ENCODE assay signal across 8 mouse cellular contexts in genomic region chr11:102881314-102882198, GRCm38 (mm10). TPM values are rescaled to one million over a fixed set of nuclear protein-coding genes. Genes with fewer than 3 reads are reported as not detected.
DNase-seq lines count a peak whose midpoint lies in the region; ATAC-seq and TF ChIP-seq lines count a peak whose summit lies in the region.

No protein-coding gene starts in this region.

- H3K4me3 ChIP-seq in heart, embryonic 12.5 days = peak overlapping the region; percentile 89
- peak overlapping the region; percentile 65 to 93 (median 87) for H3K4me3 ChIP-seq in CH12.LX (replicated peaks in 1 of 3; ENCODE audit: low read depth in 2 of 3, low read length in 2 of 3, poor library complexity in 1 of 3)
- peak overlapping the region; percentile 88 for H3K4me3 ChIP-seq in erythroblast, embryonic 14.5 days (replicated peaks)
- H3K4me3 ChIP-seq in limb, embryonic 13.5 days = peak overlapping the region; percentile 82
- peak overlapping the region; percentile 68 for H3K4me3 ChIP-seq in olfactory bulb, adult 2 months (ENCODE audit: insufficient read depth, low read depth, low read length)

- no peak for DNase-seq in heart, adult 8-10 months (ENCODE audit: low spot score)
- DNase-seq in CH12.LX (ENCODE audit: extremely low read depth) = no peak
- DNase-seq in frontal cortex, postnatal 25 days (ENCODE audit: low spot score in 2 of 2) = no peak
- no peak for DNase-seq in ovary, adult 18-20 months (ENCODE audit: low spot score)

- no peak overlapping the region for H3K27ac ChIP-seq in heart, embryonic 12.5 days (ENCODE audit: poor library complexity, severe bottlenecking)
- H3K27ac ChIP-seq in CH12.LX (ENCODE audit: insufficient read depth, low read depth) = no peak overlapping the region
- peak overlapping the region; percentile 80; the same call in 1 of the 2 replicates for H3K27ac ChIP-seq in limb, embryonic 13.5 days
- H3K27ac ChIP-seq in olfactory bulb, adult 2 months (ENCODE audit: insufficient read depth, low read depth, low read length) = peak overlapping the region; percentile 96

- peak overlapping the region; percentile 87 for H3K9ac ChIP-seq in heart, embryonic 12.5 days
- peak overlapping the region; percentile 92 for H3K9ac ChIP-seq in CH12.LX (ENCODE audit: insufficient read depth, low read depth)
- H3K9ac ChIP-seq in limb, embryonic 13.5 days = peak overlapping the region; percentile 89

- peaks cover 20% of the 10 kb centered on the region for H3K27me3 ChIP-seq in heart, embryonic 12.5 days (replicated peaks)
- H3K27me3 ChIP-seq in CH12.LX (replicated peaks) = peaks cover 53% of the 10 kb centered on the region
- H3K27me3 ChIP-seq in erythroblast, embryonic 14.5 days (ENCODE audit: control insufficient read depth) = peaks cover 25% of the 10 kb centered on the region
- peaks cover 25% of the 10 kb centered on the region for H3K27me3 ChIP-seq in limb, embryonic 13.5 days

- TF ChIP-seq RAD21 in CH12.LX (IDR thresholded peaks at IDR 0.05; ENCODE audit: low read depth, low read length) = no peak

- no peaks in the 10 kb centered on the region for H3K9me3 ChIP-seq in heart, embryonic 12.5 days (replicated peaks)
- no peaks in the 10 kb centered on the region for H3K9me3 ChIP-seq in CH12.LX (replicated peaks; ENCODE audit: low read length)
- no peaks in the 10 kb centered on the region for H3K9me3 ChIP-seq in erythroblast, embryonic 14.5 days (ENCODE audit: control insufficient read depth, low read length)
- H3K9me3 ChIP-seq in limb, embryonic 13.5 days = no peaks in the 10 kb centered on the region

- H3K4me1 ChIP-seq in heart, embryonic 12.5 days (replicated peaks) = peaks cover 34% of the 10 kb centered on the region
- H3K4me1 ChIP-seq in CH12.LX (ENCODE audit: control insufficient read depth in 1 of 2, insufficient read depth in 2 of 2) = peaks cover 6 to 25% of the 10 kb centered on the region in 2 experiments
- peaks cover 63% of the 10 kb centered on the region for H3K4me1 ChIP-seq in erythroblast, embryonic 14.5 days (ENCODE audit: control insufficient read depth)
- H3K4me1 ChIP-seq in limb, embryonic 13.5 days = peaks cover 16% of the 10 kb centered on the region
- peaks cover 13% of the 10 kb centered on the region for H3K4me1 ChIP-seq in olfactory bulb, adult 2 months (ENCODE audit: control insufficient read depth, insufficient read depth, low read length)

- H3K79me2 ChIP-seq in CH12.LX (replicated peaks; ENCODE audit: control insufficient read depth, extremely low read depth, insufficient read depth, poor library complexity, severe bottlenecking) = peaks cover 30% of the 10 kb centered on the region

- no peak for TF ChIP-seq POLR2A in CH12.LX (IDR thresholded peaks at IDR 0.05; ENCODE audit: low read depth, low read length)
- TF ChIP-seq POLR2A in olfactory bulb, adult 2 months (IDR thresholded peaks at IDR 0.05; ENCODE audit: insufficient read depth, low read depth, low read length) = no peak

- H3K4me2 ChIP-seq in heart, embryonic 12.5 days = peak overlapping the region; percentile 87
- H3K4me2 ChIP-seq in CH12.LX (ENCODE audit: insufficient read depth, low read depth, poor library complexity, severe bottlenecking) = peak overlapping the region; percentile 97
- H3K4me2 ChIP-seq in limb, embryonic 13.5 days (replicated peaks) = peak overlapping the region; percentile 78

- peak; percentile 43; the same call in 1 of the 2 replicates for ATAC-seq in heart, embryonic 12.5 days (ENCODE audit: insufficient number of reproducible peaks, low FRiP score)
- ATAC-seq in limb, embryonic 13.5 days (ENCODE audit: low FRiP score, low read depth) = peak; percentile 32

- TF ChIP-seq CTCF in CH12.LX (conservative IDR thresholded peaks at IDR 0.05 in 1 of 2, IDR thresholded peaks at IDR 0.05 in 1 of 2; ENCODE audit: low read depth in 2 of 2, low read length in 2 of 2) = no peak
- TF ChIP-seq CTCF in olfactory bulb, adult 2 months (IDR thresholded peaks at IDR 0.05; ENCODE audit: insufficient read depth, low read depth, low read length) = no peak

- WGBS in heart, embryonic 12.5 days = 9% methylated on average over 13 of the region's 13 CpGs
- 15% methylated on average over 13 of the region's 13 CpGs for WGBS in limb, embryonic 13.5 days
- WGBS in olfactory bulb, adult 2 months = 8% methylated on average over 13 of the region's 13 CpGs

- in situ Hi-C loops in CH12.LX (cut with MboI; ENCODE audit: low pct_ligation_motif_present, low pct_unique_long_range_greater_than_20kb, low sequenced_read_pairs) = no loop called here

- TF ChIP-seq EP300 in CH12.LX (IDR thresholded peaks at IDR 0.05; ENCODE audit: low read length) = no peak

- dilution Hi-C loops in CH12.LX (cut with MboI; ENCODE audit: extremely low pct_ligation_motif_present, extremely low pct_unique_long_range_greater_than_20kb, low sequenced_read_pairs) = no loop called here

- peaks cover 12% of the 10 kb centered on the region for H3K36me3 ChIP-seq in heart, embryonic 12.5 days
- peaks cover 10 to 25% of the 10 kb centered on the region in 2 experiments for H3K36me3 ChIP-seq in CH12.LX (replicated peaks in 1 of 2; ENCODE audit: control insufficient read depth in 1 of 2, insufficient read depth in 1 of 2, low read length in 1 of 2)
- H3K36me3 ChIP-seq in erythroblast, embryonic 14.5 days (ENCODE audit: control insufficient read depth) = peaks cover 39% of the 10 kb centered on the region
- H3K36me3 ChIP-seq in limb, embryonic 13.5 days = peaks cover 12% of the 10 kb centered on the region

TF ChIP-seq in CH12.LX, 34 proteins besides CTCF, POLR2A, EP300 and RAD21:
- 0 out of 2 replicates have a peak, but pooled peaks have one; percentile 13 for TF ChIP-seq ELF1 (IDR thresholded peaks at IDR 0.05; ENCODE audit: low read depth, low read length)
- TF ChIP-seq UBTF (IDR thresholded peaks at IDR 0.05; ENCODE audit: low read depth, low read length) = no peak
- no peak for TF ChIP-seq NELFE (IDR thresholded peaks at IDR 0.05; ENCODE audit: low read depth, low read length)

RNA-seq across cellular contexts. Expression of gene Ccdc103, which starts 0.6 kb away (rescaled TPM):
- 0.42 and 0.71 TPM in 2 replicates for polyA plus RNA-seq in heart, embryonic 12.5 days (2016; fragmentation: Nextera tagmentation; extraction: Ambion mirVana)
- total RNA-seq in heart, adult 8-10 months (2022) = under 1 TPM in 3 of 4 experiments, not detected in 1; 0.30 to 0.35 (median 0.34) TPM
- 0.38 and 0.42 TPM in 2 replicates for total RNA-seq in CH12.LX (2012; rRNA removed)
- total RNA-seq in CH12.LX (2014; rRNA removed) = 0.24 and 0.58 TPM in 2 replicates
- 0.20 TPM in 1 of 2 replicates, not detected in the other for polyA plus RNA-seq in CH12.LX (2012; ENCODE audit: insufficient read length, low read depth)
- polyA plus RNA-seq in erythroblast, embryonic 14.5 days (2012) = 0.26 and 0.36 TPM in 2 replicates
- 0.93 and 1.0 TPM in 2 replicates for polyA plus RNA-seq in limb, embryonic 13.5 days (2015; fragmentation: Nextera tagmentation; extraction: Ambion mirVana)
- not detected in 2 replicates for polyA plus RNA-seq in olfactory bulb, adult 2 months (2012; ENCODE audit: insufficient read depth, insufficient read length, low replicate concordance, missing spikeins)

RNA-seq across cellular contexts. Expression of gene Eftud2, which starts 0.8 kb away (rescaled TPM):
- 145 and 146 TPM in 2 replicates for polyA plus RNA-seq in heart, embryonic 12.5 days (2016; fragmentation: Nextera tagmentation; extraction: Ambion mirVana)
- 10 to 100 TPM; 33.4 to 37.9 (median 35.2) TPM for total RNA-seq in heart, adult 8-10 months (2022)
- total RNA-seq in CH12.LX (2012; rRNA removed) = 216 and 259 TPM in 2 replicates
- 117 and 135 TPM in 2 replicates for total RNA-seq in CH12.LX (2014; rRNA removed)
- polyA plus RNA-seq in CH12.LX (2012; ENCODE audit: insufficient read length, low read depth) = 403 and 410 TPM in 2 replicates
- 19.5 and 23.9 TPM in 2 replicates for polyA plus RNA-seq in erythroblast, embryonic 14.5 days (2012)
- 193 and 199 TPM in 2 replicates for polyA plus RNA-seq in limb, embryonic 13.5 days (2015; fragmentation: Nextera tagmentation; extraction: Ambion mirVana)
- 433 TPM in 1 of 2 replicates, not detected in the other for polyA plus RNA-seq in olfactory bulb, adult 2 months (2012; ENCODE audit: insufficient read depth, insufficient read length, low replicate concordance, missing spikeins)

RNA-seq across cellular contexts. Expression of gene Fam187a, which starts 3.4 kb away (rescaled TPM):
- polyA plus RNA-seq in heart, embryonic 12.5 days (2016; fragmentation: Nextera tagmentation; extraction: Ambion mirVana) = not detected in 2 replicates
- not detected for total RNA-seq in heart, adult 8-10 months (2022)
- total RNA-seq in CH12.LX (2012; rRNA removed) (not detected in 2 replicates), CH12.LX (2014; rRNA removed) (not detected in 2 replicates)
- not detected in 2 replicates for polyA plus RNA-seq in CH12.LX (2012; ENCODE audit: insufficient read length, low read depth)
- not detected in 2 replicates for polyA plus RNA-seq in erythroblast, embryonic 14.5 days (2012)
- not detected in 2 replicates for polyA plus RNA-seq in limb, embryonic 13.5 days (2015; fragmentation: Nextera tagmentation; extraction: Ambion mirVana)
- not detected in 2 replicates for polyA plus RNA-seq in olfactory bulb, adult 2 months (2012; ENCODE audit: insufficient read depth, insufficient read length, low replicate concordance, missing spikeins)

RNA-seq across cellular contexts. Expression of gene Gfap, which starts 19.2 kb away (rescaled TPM):
- polyA plus RNA-seq in heart, embryonic 12.5 days (2016; fragmentation: Nextera tagmentation; extraction: Ambion mirVana) = 0.12 and 0.17 TPM in 2 replicates
- total RNA-seq in heart, adult 8-10 months (2022) = under 1 TPM; 0.09 to 0.38 (median 0.27) TPM
- total RNA-seq in CH12.LX (2012; rRNA removed) (not detected in 2 replicates), CH12.LX (2014; rRNA removed) (not detected in 2 replicates)
- polyA plus RNA-seq in CH12.LX (2012; ENCODE audit: insufficient read length, low read depth) = not detected in 2 replicates
- polyA plus RNA-seq in erythroblast, embryonic 14.5 days (2012) = 3.6 TPM in 2 replicates
- polyA plus RNA-seq in limb, embryonic 13.5 days (2015; fragmentation: Nextera tagmentation; extraction: Ambion mirVana) = 0.37 and 0.48 TPM in 2 replicates
- polyA plus RNA-seq in olfactory bulb, adult 2 months (2012; ENCODE audit: insufficient read depth, insufficient read length, low replicate concordance, missing spikeins) = not detected in 2 replicates

RNA-seq across cellular contexts. Expression of gene Kif18b, which starts 43.4 kb away (rescaled TPM):
- 6.4 and 8.6 TPM in 2 replicates for polyA plus RNA-seq in heart, embryonic 12.5 days (2016; fragmentation: Nextera tagmentation; extraction: Ambion mirVana)
- total RNA-seq in heart, adult 8-10 months (2022) = under 1 TPM in 3 of 4 experiments, not detected in 1; 0.08 to 0.37 (median 0.13) TPM
- total RNA-seq in CH12.LX (2012; rRNA removed) = 50.1 and 54.4 TPM in 2 replicates
- 30.5 and 32.6 TPM in 2 replicates for total RNA-seq in CH12.LX (2014; rRNA removed)
- polyA plus RNA-seq in CH12.LX (2012; ENCODE audit: insufficient read length, low read depth) = 47.6 and 54.0 TPM in 2 replicates
- polyA plus RNA-seq in erythroblast, embryonic 14.5 days (2012) = 13.5 and 14.9 TPM in 2 replicates
- polyA plus RNA-seq in limb, embryonic 13.5 days (2015; fragmentation: Nextera tagmentation; extraction: Ambion mirVana) = 10.8 and 11.0 TPM in 2 replicates
- polyA plus RNA-seq in olfactory bulb, adult 2 months (2012; ENCODE audit: insufficient read depth, insufficient read length, low replicate concordance, missing spikeins) = not detected in 2 replicates

Comparison
In these comparisons a context has a peak if more than half of its experiments do, and no peak if none do; other contexts are left out.
1. H3K27ac ChIP-seq: peak in limb, embryonic 13.5 days (single experiment) and olfactory bulb, adult 2 months (single experiment); none in heart, embryonic 12.5 days (single experiment) and CH12.LX (single experiment).
2. Peak in every context shown above with its lines, with median percentiles within 50 percentile points of each other: H3K4me2 ChIP-seq, H3K4me3 ChIP-seq and H3K9ac ChIP-seq.